Mouse (Mus musculus): ENCODE results near the gene Afap1. TPM values are rescaled to one million over a fixed set of nuclear protein-coding genes. Genes with fewer than 3 reads are reported as not detected.

The Afap1 gene
- polyA plus RNA-seq, 1 experiment from 2014 or later = 58.2 TPM

- no peak for ATAC-seq (ENCODE audit: low FRiP score)
These were observed 33.4 kb downstream of the Afap1 start for GRCm38 (mm10) chr5:35926511-35926910.

GRCm38 (mm10) chr5:35931296-35931695 is 38.2 kb downstream of the Afap1 start:
- Histone ChIP-seq H3K4me2 (replicated peaks; ENCODE audit: low read depth, low read length) (no peak overlapping the region), H3K9me3 (ENCODE audit: control insufficient read depth, low read length) (no peaks in the 10 kb centered on the region), H3K9ac (ENCODE audit: low read depth, low read length) (no peak overlapping the region), H3K4me1 (replicated peaks; ENCODE audit: control insufficient read depth, insufficient read depth, low read length) (no peaks in the 10 kb centered on the region), H3K27ac (ENCODE audit: low read depth, low read length) (no peak overlapping the region), H3K27me3 (ENCODE audit: control insufficient read depth, insufficient read depth, low read length) (no peaks in the 10 kb centered on the region), H3K36me3 (ENCODE audit: control insufficient read depth, insufficient read depth, low read length) (no peaks in the 10 kb centered on the region), H3K4me3 (ENCODE audit: low read depth, low read length) (no peak overlapping the region)
- 66% methylated on average over 5 of the region's 5 CpGs for WGBS
- DNase-seq (ENCODE audit: low spot score) (no peak), ATAC-seq (ENCODE audit: low FRiP score) (no peak)

More at GRCm38 (mm10) chr5:35926511-35926910, 33.4 kb downstream of the Afap1 start:
- Histone ChIP-seq H3K9me3 (ENCODE audit: control insufficient read depth, low read length) (no peaks in the 10 kb centered on the region), H3K36me3 (ENCODE audit: control insufficient read depth, insufficient read depth, low read length) (no peaks in the 10 kb centered on the region), H3K4me2 (replicated peaks; ENCODE audit: low read depth, low read length) (no peak overlapping the region), H3K4me1 (replicated peaks; ENCODE audit: control insufficient read depth, insufficient read depth, low read length) (peaks cover 16% of the 10 kb centered on the region), H3K27ac (ENCODE audit: low read depth, low read length) (peak overlapping the region; percentile 49; the same call in 1 of the 2 replicates), H3K9ac (ENCODE audit: low read depth, low read length) (no peak overlapping the region), H3K27me3 (ENCODE audit: control insufficient read depth, insufficient read depth, low read length) (no peaks in the 10 kb centered on the region), H3K4me3 (ENCODE audit: low read depth, low read length) (no peak overlapping the region)
- WGBS = 76% methylated on average over 8 of the region's 8 CpGs
- DNase-seq (ENCODE audit: low spot score) = no peak

GRCm38 (mm10) chr5:35933059-35933458 is 39.9 kb downstream of the Afap1 start:
- WGBS = 79% methylated on average over 10 of the region's 10 CpGs
- Histone ChIP-seq H3K9ac (ENCODE audit: low read depth, low read length) (no peak overlapping the region), H3K27ac (ENCODE audit: low read depth, low read length) (no peak overlapping the region), H3K4me2 (replicated peaks; ENCODE audit: low read depth, low read length) (no peak overlapping the region), H3K4me3 (ENCODE audit: low read depth, low read length) (no peak overlapping the region), H3K27me3 (ENCODE audit: control insufficient read depth, insufficient read depth, low read length) (no peaks in the 10 kb centered on the region), H3K4me1 (replicated peaks; ENCODE audit: control insufficient read depth, insufficient read depth, low read length) (no peaks in the 10 kb centered on the region), H3K36me3 (ENCODE audit: control insufficient read depth, insufficient read depth, low read length) (no peaks in the 10 kb centered on the region), H3K9me3 (ENCODE audit: control insufficient read depth, low read length) (no peaks in the 10 kb centered on the region)
- ATAC-seq (ENCODE audit: low FRiP score) = no peak
- no peak for DNase-seq (ENCODE audit: low spot score)

- H3K9ac ChIP-seq (ENCODE audit: low read depth, low read length) = no peak overlapping the region
- WGBS = 88% methylated on average over 7 of the region's 7 CpGs
These were observed 42.8 kb downstream of the Afap1 start for GRCm38 (mm10) chr5:35935939-35936338.

GRCm38 (mm10) chr5:35938249-35939223 is 45.4 kb downstream of the Afap1 start:
- H3K27ac ChIP-seq (ENCODE audit: low read depth, low read length) = no peak overlapping the region
- H3K4me1 ChIP-seq (replicated peaks; ENCODE audit: control insufficient read depth, insufficient read depth, low read length) = no peaks in the 10 kb centered on the region
- H3K9me3 ChIP-seq (ENCODE audit: control insufficient read depth, low read length) = no peaks in the 10 kb centered on the region
- DNase-seq (ENCODE audit: low spot score) (no peak), ATAC-seq (ENCODE audit: low FRiP score) (no peak)
- no peak overlapping the region for H3K4me3 ChIP-seq (ENCODE audit: low read depth, low read length)
- WGBS = 79% methylated on average over 10 of the region's 10 CpGs
- no peak overlapping the region for H3K4me2 ChIP-seq (replicated peaks; ENCODE audit: low read depth, low read length)
- H3K27me3 ChIP-seq (ENCODE audit: control insufficient read depth, insufficient read depth, low read length) = no peaks in the 10 kb centered on the region
- H3K36me3 ChIP-seq (ENCODE audit: control insufficient read depth, insufficient read depth, low read length) = 0 out of 2 replicates have a peak, but pooled peaks cover 2% of the 10 kb centered on the region
- H3K9ac ChIP-seq (ENCODE audit: low read depth, low read length) = no peak overlapping the region

More at GRCm38 (mm10) chr5:35935939-35936338, 42.8 kb downstream of the Afap1 start:
- Histone ChIP-seq H3K27me3 (ENCODE audit: control insufficient read depth, insufficient read depth, low read length) (no peaks in the 10 kb centered on the region), H3K4me1 (replicated peaks; ENCODE audit: control insufficient read depth, insufficient read depth, low read length) (no peaks in the 10 kb centered on the region), H3K36me3 (ENCODE audit: control insufficient read depth, insufficient read depth, low read length) (no peaks in the 10 kb centered on the region), H3K9me3 (ENCODE audit: control insufficient read depth, low read length) (no peaks in the 10 kb centered on the region), H3K4me3 (ENCODE audit: low read depth, low read length) (no peak overlapping the region), H3K4me2 (replicated peaks; ENCODE audit: low read depth, low read length) (no peak overlapping the region), H3K27ac (ENCODE audit: low read depth, low read length) (no peak overlapping the region)
- no peak for ATAC-seq (ENCODE audit: low FRiP score)
- no peak for DNase-seq (ENCODE audit: low spot score)

- H3K27me3 ChIP-seq (ENCODE audit: control insufficient read depth, insufficient read depth, low read length) = no peaks in the 10 kb centered on the region
- H3K4me2 ChIP-seq (replicated peaks; ENCODE audit: low read depth, low read length) = no peak overlapping the region
- H3K4me1 ChIP-seq (replicated peaks; ENCODE audit: control insufficient read depth, insufficient read depth, low read length) = no peaks in the 10 kb centered on the region
- H3K36me3 ChIP-seq (ENCODE audit: control insufficient read depth, insufficient read depth, low read length) = 0 out of 2 replicates have a peak, but pooled peaks cover 2% of the 10 kb centered on the region
- DNase-seq (ENCODE audit: low spot score) (no peak), ATAC-seq (ENCODE audit: low FRiP score) (no peak)
- no peak overlapping the region for H3K4me3 ChIP-seq (ENCODE audit: low read depth, low read length)
- 81% methylated on average over 6 of the region's 6 CpGs for WGBS
- no peak overlapping the region for H3K9ac ChIP-seq (ENCODE audit: low read depth, low read length)
- H3K27ac ChIP-seq (ENCODE audit: low read depth, low read length) = no peak overlapping the region
- no peaks in the 10 kb centered on the region for H3K9me3 ChIP-seq (ENCODE audit: control insufficient read depth, low read length)
These were observed 46.8 kb downstream of the Afap1 start for GRCm38 (mm10) chr5:35939958-35940357.

- Histone ChIP-seq H3K4me3 (ENCODE audit: low read depth, low read length) (no peak overlapping the region), H3K27me3 (ENCODE audit: control insufficient read depth, insufficient read depth, low read length) (no peaks in the 10 kb centered on the region), H3K4me2 (replicated peaks; ENCODE audit: low read depth, low read length) (no peak overlapping the region), H3K9me3 (ENCODE audit: control insufficient read depth, low read length) (no peaks in the 10 kb centered on the region), H3K9ac (ENCODE audit: low read depth, low read length) (no peak overlapping the region), H3K27ac (ENCODE audit: low read depth, low read length) (no peak overlapping the region), H3K36me3 (ENCODE audit: control insufficient read depth, insufficient read depth, low read length) (0 out of 2 replicates have a peak, but pooled peaks cover 4% of the 10 kb centered on the region), H3K4me1 (replicated peaks; ENCODE audit: control insufficient read depth, insufficient read depth, low read length) (no peaks in the 10 kb centered on the region)
- DNase-seq (ENCODE audit: low spot score) (no peak), ATAC-seq (ENCODE audit: low FRiP score) (no peak)
- WGBS = 91% methylated on average over 5 of the region's 5 CpGs
These were observed 50.4 kb downstream of the Afap1 start for GRCm38 (mm10) chr5:35943541-35943940.

- no peaks in the 10 kb centered on the region for H3K27me3 ChIP-seq (ENCODE audit: control insufficient read depth, insufficient read depth, low read length)
- WGBS = 84% methylated on average over 2 of the region's 2 CpGs
- H3K4me1 ChIP-seq (replicated peaks; ENCODE audit: control insufficient read depth, insufficient read depth, low read length) = no peaks in the 10 kb centered on the region
- H3K4me2 ChIP-seq (replicated peaks; ENCODE audit: low read depth, low read length) = no peak overlapping the region
- DNase-seq (ENCODE audit: low spot score) = no peak
- H3K4me3 ChIP-seq (ENCODE audit: low read depth, low read length) = no peak overlapping the region
- H3K9me3 ChIP-seq (ENCODE audit: control insufficient read depth, low read length) = no peaks in the 10 kb centered on the region
- H3K27ac ChIP-seq (ENCODE audit: low read depth, low read length) = no peak overlapping the region
- peaks cover 4% of the 10 kb centered on the region; the same call in 1 of the 2 replicates for H3K36me3 ChIP-seq (ENCODE audit: control insufficient read depth, insufficient read depth, low read length)
- no peak for ATAC-seq (ENCODE audit: low FRiP score)
- H3K9ac ChIP-seq (ENCODE audit: low read depth, low read length) = no peak overlapping the region
These were observed 53.7 kb downstream of the Afap1 start for GRCm38 (mm10) chr5:35946841-35947240.

- WGBS = 75% methylated on average over 4 of the region's 4 CpGs
- Histone ChIP-seq H3K27me3 (ENCODE audit: control insufficient read depth, insufficient read depth, low read length) (no peaks in the 10 kb centered on the region), H3K9ac (ENCODE audit: low read depth, low read length) (no peak overlapping the region), H3K4me1 (replicated peaks; ENCODE audit: control insufficient read depth, insufficient read depth, low read length) (no peaks in the 10 kb centered on the region), H3K4me2 (replicated peaks; ENCODE audit: low read depth, low read length) (no peak overlapping the region), H3K9me3 (ENCODE audit: control insufficient read depth, low read length) (no peaks in the 10 kb centered on the region), H3K27ac (ENCODE audit: low read depth, low read length) (no peak overlapping the region), H3K4me3 (ENCODE audit: low read depth, low read length) (no peak overlapping the region), H3K36me3 (ENCODE audit: control insufficient read depth, insufficient read depth, low read length) (peaks cover 8% of the 10 kb centered on the region; the same call in 1 of the 2 replicates)
- ATAC-seq (ENCODE audit: low FRiP score) (no peak), DNase-seq (ENCODE audit: low spot score) (no peak)
These were observed 54.3 kb downstream of the Afap1 start for GRCm38 (mm10) chr5:35947427-35947826.
